Mouse (Mus musculus) ES-E14 (cell line): ENCODE data around the gene Noc2l. TPM values are rescaled to one million over a fixed set of nuclear protein-coding genes. Genes with fewer than 3 reads are reported as not detected.

Experiments
- DNase-seq: peaks from one replicate; pipeline ENCODE4 v3.0.0-alpha.2; 2013; ENCODE audit warnings: low read depth, low spot score
- H3K27ac ChIP-seq: 2 replicates; pipeline ENCODE4 v1.5.1; 2012; ENCODE audit warnings: low read depth, mild to moderate bottlenecking, low read length, moderate library complexity, mixed read lengths; ENCODE audit not compliant: poor library complexity, insufficient read depth, severe bottlenecking
- H3K36me3 ChIP-seq: 2 replicates; pipeline ENCODE4 v1.6.1; 2012; ENCODE audit warnings: mild to moderate bottlenecking, low read length, moderate library complexity, mixed read lengths; ENCODE audit not compliant: control insufficient read depth, poor library complexity, insufficient read depth, severe bottlenecking
- H3K4me1 ChIP-seq, 2 experiments: fragments of 150-350 bp in 1 of 2; sonication (generic) in 1 of 2; 2 replicates each; pipeline ENCODE4 v1.6.1; 2012; ENCODE audit warnings: low read length in 2 of 2, mild to moderate bottlenecking in 1 of 2, mixed read lengths in 1 of 2; ENCODE audit not compliant: control insufficient read depth in 2 of 2, insufficient read depth in 2 of 2, poor library complexity in 1 of 2
- H3K4me3 ChIP-seq, 2 experiments: fragments of 150-350 bp in 1 of 2; sonication (generic) in 1 of 2; 2 replicates each; pipeline ENCODE4 v1.5.1; 2012; ENCODE audit warnings: low read length in 2 of 2, low read depth in 1 of 2, mild to moderate bottlenecking in 1 of 2, mixed read lengths in 1 of 2; ENCODE audit not compliant: insufficient read depth in 1 of 2, poor library complexity in 1 of 2, severe bottlenecking in 1 of 2
- H3K9ac ChIP-seq: 2 replicates; pipeline ENCODE4 v1.6.1; 2012; ENCODE audit warnings: low read depth, mild to moderate bottlenecking, low read length, mixed read lengths; ENCODE audit not compliant: poor library complexity, insufficient read depth, severe bottlenecking
- H3K9me3 ChIP-seq: fragments of 150-350 bp; sonication (generic); 2 replicates; pipeline ENCODE4 v1.6.1; 2012; ENCODE audit warnings: low read depth, mild to moderate bottlenecking, low read length; ENCODE audit not compliant: control insufficient read depth, insufficient read depth
- CHD2 ChIP-seq: IDR thresholded peaks from 2 replicates; pipeline ENCODE4 v1.6.1; 2014; ENCODE audit warnings: mild to moderate bottlenecking, low read depth, low read length, inconsistent platforms
- HCFC1 ChIP-seq: IDR thresholded peaks from 2 replicates; pipeline ENCODE4 v1.6.1; 2012; ENCODE audit warnings: low read length, inconsistent platforms, borderline replicate concordance; ENCODE audit not compliant: insufficient read depth
- MAFK ChIP-seq: IDR thresholded peaks from 2 replicates; pipeline ENCODE4 v1.6.1; 2014; ENCODE audit warnings: mild to moderate bottlenecking, low read depth, low read length, inconsistent platforms; ENCODE audit not compliant: insufficient read depth
- ZC3H11A ChIP-seq: IDR thresholded peaks from 2 replicates; pipeline ENCODE4 v1.6.1; 2012; ENCODE audit warnings: low read depth, mild to moderate bottlenecking, inconsistent platforms, low read length, borderline replicate concordance
- ZNF384 ChIP-seq: IDR thresholded peaks from 2 replicates; pipeline ENCODE4 v1.6.1; 2012; ENCODE audit warnings: low read depth, low read length, inconsistent platforms
- in situ Hi-C, 2 experiments: fragments of 600-800 bp; cut with MboI; formaldehyde crosslinking; loops; one replicate each; pipeline ENCODE4 v1.15.1; 2025; ENCODE audit warnings: low sequenced_read_pairs in 2 of 2, inconsistent platforms in 1 of 2; ENCODE audit not compliant: unreplicated experiment in 2 of 2
- total RNA-seq: library from RNA; depleted of rRNA; stranded (reverse); fragments of 300-350 nt; gene quantifications from 2 replicates; pipeline ENCODE4 v1.2.3, GENCODE M21; 2012; rRNA removed

The Noc2l gene
- total RNA-seq, 1 experiment, result 108 TPM

DNA sequence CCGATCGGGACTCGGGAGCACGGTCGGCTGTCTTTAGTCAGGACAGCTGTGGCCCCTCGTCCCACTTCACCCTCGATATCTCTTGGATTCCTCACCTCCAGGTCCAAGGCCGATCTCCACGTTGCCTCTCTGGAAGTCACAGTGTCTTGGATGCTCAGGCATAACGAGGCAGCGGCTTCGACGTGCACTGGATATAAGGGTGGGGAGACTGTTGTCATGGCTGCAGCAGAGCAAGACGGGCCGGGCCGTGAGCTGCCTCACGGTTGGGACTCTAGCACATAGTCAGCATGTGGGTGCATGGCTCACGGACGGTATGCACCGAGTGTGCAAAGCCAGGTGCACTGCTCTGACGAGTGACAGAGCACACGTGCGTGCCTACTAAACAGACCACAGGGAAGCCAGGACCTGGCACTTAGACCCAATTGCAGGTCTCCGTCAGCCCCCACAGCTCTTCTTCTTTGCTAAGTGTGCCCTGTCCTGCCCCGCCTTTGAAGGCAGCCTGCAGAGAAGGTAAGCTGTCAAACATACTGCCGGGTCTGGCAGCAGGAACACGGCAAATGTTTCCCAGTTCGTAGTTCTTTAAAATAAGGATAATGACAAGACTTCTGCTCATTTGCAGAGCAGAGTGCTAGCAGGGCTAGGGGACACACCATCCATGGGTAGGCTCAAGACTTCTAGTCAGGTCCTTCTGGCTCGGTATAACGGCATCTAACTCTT is 18.7 kb downstream of the Noc2l start:
- no peak for TF ChIP-seq MAFK
- no peak for TF ChIP-seq CHD2
- no peak for TF ChIP-seq HCFC1
- TF ChIP-seq ZC3H11A, result no peak
- TF ChIP-seq ZNF384, result no peak
- no peak for DNase-seq
- Histone ChIP-seq H3K4me1 (peaks cover 0 to 3% of the 10 kb centered on the region in 2 experiments; a peak in 1 of 4 replicates), H3K27ac (no peak overlapping the region), H3K4me3 (no peak overlapping the region), H3K9me3 (0 out of 2 replicates have a peak, but pooled peaks cover 1% of the 10 kb centered on the region), H3K9ac (no peak overlapping the region), H3K36me3 (peaks cover 1% of the 10 kb centered on the region; the same call in 1 of the 2 replicates)
- in situ Hi-C loops, result no loop called here

DNA sequence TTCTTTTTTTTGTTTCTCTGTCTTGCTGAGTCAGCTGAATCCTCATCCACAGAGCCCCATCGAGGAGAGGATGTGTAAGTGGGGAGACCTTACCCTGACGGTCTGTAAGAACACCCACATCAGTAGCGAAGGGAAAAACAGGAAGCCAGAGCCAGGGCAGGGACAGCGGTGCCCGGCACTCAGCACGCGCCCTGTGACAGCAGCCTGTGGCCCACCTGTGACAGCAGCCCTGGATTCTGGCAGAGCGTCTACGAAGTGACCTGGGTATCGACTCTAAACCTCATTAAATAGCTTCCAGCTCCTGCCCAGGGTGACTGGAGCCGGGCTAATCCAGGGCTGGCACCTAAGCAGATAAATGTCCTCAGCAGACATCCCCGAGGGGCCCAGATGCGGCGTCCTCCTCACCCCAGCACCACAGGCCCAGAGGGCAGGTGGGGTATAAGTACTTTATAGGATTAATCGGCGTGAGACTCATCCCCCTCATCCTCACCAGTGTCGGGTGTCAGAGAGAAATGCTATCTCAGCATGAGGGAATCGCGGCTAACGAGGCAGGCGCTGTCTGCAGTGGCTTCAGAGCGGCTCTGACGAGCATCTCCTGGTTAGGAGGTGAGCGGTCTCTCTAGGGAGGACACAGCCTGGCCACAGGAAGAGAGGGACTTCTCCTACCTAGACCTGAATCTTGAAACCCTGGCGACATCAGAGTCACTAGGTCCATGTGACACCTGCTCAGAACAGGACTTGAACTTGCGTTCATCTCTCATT is 19.4 kb downstream of the Noc2l start, which contains the start of gene Samd11:
TSS of gene Samd11 (minus strand) at position 580 of the 762 bp plus-strand sequence.
- in situ Hi-C loops, result no loop called here
- no peaks in the 10 kb centered on the region for H3K36me3 ChIP-seq
- H3K4me3 ChIP-seq, result no peak within 1 kb of the TSS
- TF ChIP-seq HCFC1, result no peak
- no peak for TF ChIP-seq ZC3H11A
- TF ChIP-seq MAFK, result peak; percentile 92
- no peak for TF ChIP-seq ZNF384
- TF ChIP-seq CHD2, result no peak
- no peak for DNase-seq
- H3K4me1 ChIP-seq, result peaks cover 0 to 2% of the 10 kb centered on the region in 2 experiments; a peak in 1 of 4 replicates
- H3K27ac ChIP-seq, result no peak within 1 kb of the TSS
- no peak within 1 kb of the TSS for H3K9ac ChIP-seq
- no peaks in the 10 kb centered on the region for H3K9me3 ChIP-seq

Other genes starting within 250 kb of the Noc2l start
- 11.9 and 20.6 TPM in 2 replicates for gene B3galt6, start 243.4 kb upstream of the Noc2l start, total RNA-seq
- 176 and 257 TPM in 2 replicates for gene Sdf4, start 243.1 kb upstream of the Noc2l start, total RNA-seq
- 2.4 and 2.6 TPM in 2 replicates for gene Tnfrsf4, start 222.2 kb upstream of the Noc2l start, total RNA-seq
- gene Tnfrsf18, start 209.8 kb upstream of the Noc2l start, total RNA-seq, result 0.62 and 1.1 TPM in 2 replicates
- gene Ttll10, start 176.6 kb upstream of the Noc2l start, total RNA-seq, result 0.22 and 0.37 TPM in 2 replicates
- 83.4 and 131 TPM in 2 replicates for gene 9430015G10Rik, start 126.0 kb upstream of the Noc2l start, total RNA-seq
- gene Rnf223, start 105.5 kb upstream of the Noc2l start, total RNA-seq, result 1.7 and 2.2 TPM in 2 replicates
- gene Agrn, start 38.5 kb upstream of the Noc2l start, total RNA-seq, result 214 and 296 TPM in 2 replicates
- 0.67 and 0.79 TPM in 2 replicates for gene Isg15, start 35.2 kb upstream of the Noc2l start, total RNA-seq
- 0.21 and 0.27 TPM in 2 replicates for gene AW011738, start 32.7 kb upstream of the Noc2l start, total RNA-seq
- 0.16 and 0.18 TPM in 2 replicates for gene Perm1, start 20.1 kb upstream of the Noc2l start, total RNA-seq
- gene Plekhn1, start 1.2 kb upstream of the Noc2l start, total RNA-seq, result 15.2 and 31.2 TPM in 2 replicates
- gene Samd11, start 19.6 kb downstream of the Noc2l start, total RNA-seq, result 1.4 and 2.3 TPM in 2 replicates
- gene Vmn2r-ps159, start 95.1 kb downstream of the Noc2l start, total RNA-seq, result not detected in 2 replicates